Mouse (Mus musculus) cortical plate, adult 2 months (tissue): ENCODE measurements around the gene Tnr.

Source experiments
- CTCF ChIP-seq: fragments of 200-500 bp; IDR thresholded peaks from 2 replicates; pipeline ENCODE4 v1.5.1; 2011; ENCODE audit warnings: mild to moderate bottlenecking, control low read depth, low read length; ENCODE audit not compliant: insufficient read depth; ENCODE audit errors: extremely low read depth
- POLR2A ChIP-seq: fragments of 200-500 bp; IDR thresholded peaks from 2 replicates; pipeline ENCODE4 v1.6.1; 2011; ENCODE audit warnings: mild to moderate bottlenecking, low read length, control low read depth; ENCODE audit not compliant: insufficient read depth; ENCODE audit errors: extremely low read depth

DNA sequence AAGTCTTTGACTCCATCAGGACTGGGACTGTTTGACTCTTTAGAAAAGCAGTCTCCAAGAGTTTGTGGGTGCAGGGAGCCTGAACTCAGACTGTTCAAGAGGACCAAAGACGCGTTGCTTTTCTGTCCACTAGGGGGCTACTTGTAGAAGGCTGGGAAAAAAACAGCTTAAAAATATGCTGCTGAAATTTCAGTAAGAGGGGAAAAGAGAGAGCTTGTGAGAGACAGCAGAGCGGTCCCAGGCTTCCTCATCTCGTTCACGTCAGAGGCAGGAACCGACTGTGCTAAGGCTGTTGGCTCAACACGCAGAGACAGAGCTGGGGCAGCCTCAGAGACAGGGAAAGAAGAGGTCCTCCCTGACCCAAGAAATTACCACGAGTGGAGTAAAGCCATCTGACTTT, at the start of gene Tnr:
- TF ChIP-seq CTCF (peak; percentile 56), POLR2A (peak; percentile 88)
